Mouse (Mus musculus) lung, embryonic 16.5 days (tissue): ENCODE measurements around the gene Gpx4. TPM values are rescaled to one million over a fixed set of nuclear protein-coding genes. Genes with fewer than 3 reads are reported as not detected.

ENCODE experiments used
- ATAC-seq: fragments of 200-750 bp; cut with Nextera tagmentation; 2 replicates; pipeline ENCODE4 v1.8.0; 2017; ENCODE audit warnings: low read depth, mild to moderate bottlenecking, moderate library complexity
- H3K27ac ChIP-seq: fragments of 300-500 bp; sonication (generic); 2 replicates; pipeline ENCODE4 v1.5.1; 2014; ENCODE audit warnings: mild to moderate bottlenecking, control low read depth, low read length
- H3K27me3 ChIP-seq: fragments of 300-500 bp; sonication (generic); 2 replicates; pipeline ENCODE4 v1.6.1; 2014; ENCODE audit warnings: low read depth, low read length, mixed read lengths; ENCODE audit not compliant: control insufficient read depth, insufficient read depth
- H3K36me3 ChIP-seq: fragments of 300-500 bp; sonication (generic); 2 replicates; pipeline ENCODE4 v1.6.1; 2014; ENCODE audit warnings: low read length; ENCODE audit not compliant: control insufficient read depth, insufficient read depth
- H3K4me1 ChIP-seq: fragments of 300-500 bp; sonication (generic); replicated peaks from 2 replicates; pipeline ENCODE4 v1.6.1; 2014; ENCODE audit warnings: low read length, mixed read lengths; ENCODE audit not compliant: control insufficient read depth, insufficient read depth
- H3K4me2 ChIP-seq: fragments of 300-500 bp; sonication (generic); 2 replicates; pipeline ENCODE4 v1.6.1; 2014; ENCODE audit warnings: low read depth, low read length, control low read depth
- H3K4me3 ChIP-seq: fragments of 300-500 bp; sonication (generic); 2 replicates; pipeline ENCODE4 v1.5.1; 2014; ENCODE audit warnings: mild to moderate bottlenecking, low read length, control low read depth
- H3K9ac ChIP-seq: fragments of 300-500 bp; sonication (generic); 2 replicates; pipeline ENCODE4 v1.6.1; 2014; ENCODE audit warnings: low read length, control low read depth
- H3K9me3 ChIP-seq: fragments of 300-500 bp; sonication (generic); 2 replicates; pipeline ENCODE4 v1.6.1; 2016; ENCODE audit warnings: low read length; ENCODE audit not compliant: control insufficient read depth
- WGBS: fragments of 180-500 bp; shearing (Covaris S2); extraction: QIAGEN DNeasy Blood & Tissue Kit; methylation state at CpG from one replicate; pipeline ENCODE4 v1.1.7; 2014; 5-methylcytosine and 5-hydroxymethylcytosine counted together
- polyA plus RNA-seq: library from polyadenylated mRNA; unstranded; fragments of >200 nt; fragmentation: Nextera tagmentation; extraction: Ambion mirVana; gene quantifications from 2 replicates; pipeline ENCODE4 v1.2.1, GENCODE M21; 2015

The Gpx4 gene
- polyA plus RNA-seq, 1 experiment from 2014 or later = 554 TPM

GRCm38 (mm10) chr10:80025889-80026288, 21.1 kb upstream of the Gpx4 start:
- Histone ChIP-seq H3K4me2 (no peak overlapping the region), H3K4me3 (no peak overlapping the region), H3K9ac (no peak overlapping the region), H3K27ac (no peak overlapping the region), H3K9me3 (no peaks in the 10 kb centered on the region), H3K27me3 (no peaks in the 10 kb centered on the region), H3K4me1 (peaks cover 6% of the 10 kb centered on the region; the same call in 1 of the 2 replicates), H3K36me3 (0 out of 2 replicates have a peak, but pooled peaks cover 2% of the 10 kb centered on the region)
- peak; percentile 22; the same call in 1 of the 2 replicates for ATAC-seq
- 63% methylated on average over 12 of the region's 12 CpGs for WGBS

GRCm38 (mm10) chr10:80027681-80028520, 19.1 kb upstream of the Gpx4 start:
- H3K4me3 ChIP-seq = no peak overlapping the region
- WGBS = 71% methylated on average over 20 of the region's 20 CpGs
- H3K27ac ChIP-seq = no peak overlapping the region
- ATAC-seq = peak; percentile 8; the same call in 1 of the 2 replicates
- H3K4me1 ChIP-seq = peaks cover 13% of the 10 kb centered on the region
- no peak overlapping the region for H3K4me2 ChIP-seq
- H3K9me3 ChIP-seq = no peaks in the 10 kb centered on the region
- no peak overlapping the region for H3K9ac ChIP-seq
- no peaks in the 10 kb centered on the region for H3K27me3 ChIP-seq
- 0 out of 2 replicates have a peak, but pooled peaks cover 2% of the 10 kb centered on the region for H3K36me3 ChIP-seq

DNA sequence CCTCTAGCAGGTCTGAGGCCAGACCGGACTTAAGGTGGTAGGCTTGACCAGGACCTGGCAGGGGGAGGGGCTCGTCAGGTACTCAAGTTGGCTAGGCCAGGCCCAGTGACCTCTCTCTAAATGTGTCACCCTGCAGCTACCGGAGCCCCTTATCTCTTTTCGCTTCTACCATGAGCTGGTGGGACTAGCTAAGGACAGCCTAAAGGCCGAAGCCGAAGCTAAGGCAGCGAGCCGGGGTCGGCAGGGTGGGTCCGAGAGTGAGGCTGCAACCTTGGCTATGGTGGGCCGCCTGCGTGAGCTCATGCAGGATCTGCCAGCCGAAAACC, 18.5 kb upstream of the Gpx4 start:
- no peaks in the 10 kb centered on the region for H3K27me3 ChIP-seq
- H3K4me1 ChIP-seq = peaks cover 19% of the 10 kb centered on the region
- WGBS = 86% methylated on average over 13 of the region's 13 CpGs
- no peak for ATAC-seq
- H3K4me2 ChIP-seq = no peak overlapping the region
- no peak overlapping the region for H3K27ac ChIP-seq
- H3K36me3 ChIP-seq = 0 out of 2 replicates have a peak, but pooled peaks cover 2% of the 10 kb centered on the region
- no peaks in the 10 kb centered on the region for H3K9me3 ChIP-seq
- H3K4me3 ChIP-seq = no peak overlapping the region
- H3K9ac ChIP-seq = no peak overlapping the region

GRCm38 (mm10) chr10:80030191-80030590, 16.8 kb upstream of the Gpx4 start:
- no peak for ATAC-seq
- Histone ChIP-seq H3K9me3 (no peaks in the 10 kb centered on the region), H3K4me1 (peaks cover 27% of the 10 kb centered on the region), H3K4me3 (no peak overlapping the region), H3K36me3 (peaks cover 2% of the 10 kb centered on the region; the same call in 1 of the 2 replicates), H3K27ac (no peak overlapping the region), H3K9ac (no peak overlapping the region), H3K27me3 (no peaks in the 10 kb centered on the region), H3K4me2 (no peak overlapping the region)
- 83% methylated on average over 9 of the region's 9 CpGs for WGBS

GRCm38 (mm10) chr10:80030736-80031135, 16.2 kb upstream of the Gpx4 start:
- 75% methylated on average over 17 of the region's 17 CpGs for WGBS
- no peak overlapping the region for H3K4me2 ChIP-seq
- no peaks in the 10 kb centered on the region for H3K27me3 ChIP-seq
- ATAC-seq = no peak
- peaks cover 8% of the 10 kb centered on the region for H3K36me3 ChIP-seq
- peaks cover 24% of the 10 kb centered on the region for H3K4me1 ChIP-seq
- H3K27ac ChIP-seq = no peak overlapping the region
- no peak overlapping the region for H3K9ac ChIP-seq
- H3K4me3 ChIP-seq = no peak overlapping the region
- no peaks in the 10 kb centered on the region for H3K9me3 ChIP-seq

DNA sequence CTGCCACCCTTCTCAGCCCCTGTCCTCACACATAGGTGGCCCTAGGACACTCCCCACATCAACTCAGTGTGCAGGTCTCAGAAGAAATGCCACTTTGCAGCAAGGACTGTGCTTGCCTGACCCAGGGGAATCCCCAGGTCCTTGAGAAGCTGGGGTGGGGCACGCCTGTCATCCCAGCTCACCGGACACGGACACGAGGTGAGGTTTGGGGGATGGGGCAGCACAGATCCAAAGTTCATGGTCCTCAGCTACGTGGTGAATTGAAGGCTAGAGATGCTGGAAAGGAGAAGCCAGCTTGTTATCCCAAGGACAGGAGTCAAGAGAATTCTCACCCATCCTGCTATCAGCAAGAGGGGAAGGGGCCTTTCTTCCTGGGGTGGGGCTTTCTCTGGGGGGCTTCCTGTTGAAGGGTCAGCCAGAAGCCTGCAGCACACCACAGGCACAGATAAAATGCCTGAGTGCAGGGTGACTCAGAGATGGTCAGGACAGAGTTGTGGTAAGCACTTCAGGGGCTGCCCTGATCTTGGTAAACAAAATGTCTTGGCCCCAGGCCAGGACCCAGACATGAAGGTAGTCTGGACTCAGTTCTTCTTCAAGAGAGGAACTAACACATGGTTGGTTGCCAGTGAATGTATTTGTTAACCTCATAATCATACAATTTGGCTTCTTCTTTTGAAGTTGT, 14.0 kb upstream of the Gpx4 start:
- Histone ChIP-seq H3K9me3 (no peaks in the 10 kb centered on the region), H3K4me3 (no peak overlapping the region), H3K9ac (peak overlapping the region; percentile 35; the same call in 1 of the 2 replicates), H3K27me3 (no peaks in the 10 kb centered on the region), H3K27ac (peak overlapping the region; percentile 10), H3K4me2 (no peak overlapping the region), H3K4me1 (peaks cover 24% of the 10 kb centered on the region), H3K36me3 (peaks cover 27% of the 10 kb centered on the region)
- 12% methylated on average over 5 of the region's 5 CpGs for WGBS
- peak; percentile 43; the same call in 1 of the 2 replicates for ATAC-seq

DNA sequence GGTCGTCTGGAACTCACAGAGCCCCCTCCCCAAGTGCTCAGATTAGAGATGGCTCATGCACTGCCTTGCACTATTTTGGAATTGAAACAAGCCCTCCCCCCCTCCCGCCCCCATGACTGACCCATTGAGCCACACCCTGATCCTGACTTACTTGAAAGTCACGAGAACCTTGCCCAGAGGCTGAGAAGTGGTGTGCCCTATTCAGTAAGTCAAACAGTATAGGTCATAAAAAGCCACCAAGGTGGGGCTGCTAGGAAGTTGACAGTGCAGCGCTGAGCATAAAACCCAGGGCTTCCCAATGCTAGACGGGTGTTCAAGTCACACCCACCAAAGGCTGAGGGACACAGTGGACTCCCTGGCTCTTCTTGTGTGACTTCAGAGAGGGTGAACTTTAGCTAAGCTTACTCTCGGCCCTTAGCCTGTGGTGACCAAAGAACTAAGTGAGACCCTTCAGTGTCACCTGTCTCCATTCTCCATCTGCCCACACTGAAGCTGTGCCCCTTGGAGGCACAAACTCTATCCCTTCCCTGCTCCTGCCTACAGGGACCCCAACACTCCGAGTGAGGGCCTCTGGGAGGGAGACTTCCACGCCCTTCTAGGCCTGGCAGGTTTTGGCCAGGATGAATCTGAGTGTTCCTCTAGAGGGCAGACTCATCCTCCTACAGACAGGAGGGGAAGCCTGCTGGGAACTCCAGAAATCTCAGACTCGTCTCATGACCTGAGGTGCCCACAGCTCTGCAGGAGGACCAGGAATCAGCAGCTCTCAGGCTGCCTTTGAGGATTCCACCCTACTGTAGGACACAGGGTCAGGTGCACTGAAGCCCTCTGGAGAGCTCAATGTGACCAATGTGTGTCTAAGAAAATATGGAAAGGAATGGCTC, 13.2 kb upstream of the Gpx4 start:
- ATAC-seq = peak; percentile 59
- Histone ChIP-seq H3K9me3 (no peaks in the 10 kb centered on the region), H3K36me3 (peaks cover 30% of the 10 kb centered on the region), H3K4me1 (peaks cover 33% of the 10 kb centered on the region), H3K27ac (peak overlapping the region; percentile 10), H3K4me2 (no peak overlapping the region), H3K27me3 (no peaks in the 10 kb centered on the region), H3K4me3 (no peak overlapping the region), H3K9ac (peak overlapping the region; percentile 35)
- WGBS = 25% methylated on average over 9 of the region's 9 CpGs

DNA sequence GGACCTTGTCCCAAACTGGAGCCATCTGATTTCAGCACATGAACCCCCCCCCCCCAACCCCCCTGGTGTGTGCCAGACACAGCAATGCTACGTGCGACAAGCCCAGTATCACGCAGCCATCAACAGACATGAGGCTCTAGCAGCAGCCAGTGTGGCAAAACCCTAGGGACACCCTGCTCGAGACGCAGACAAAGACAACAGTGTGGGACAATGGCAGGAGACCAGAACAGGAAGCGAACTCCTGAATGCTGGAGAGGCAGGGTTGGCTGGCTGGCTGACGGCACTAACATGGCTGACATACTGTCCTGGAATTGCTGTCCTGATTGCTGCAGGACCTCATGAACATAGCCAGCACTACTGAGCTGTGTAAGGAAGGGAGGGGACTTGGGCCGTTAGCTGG, 11.8 kb upstream of the Gpx4 start:
- 78% methylated on average over 8 of the region's 8 CpGs for WGBS
- Histone ChIP-seq H3K27me3 (no peaks in the 10 kb centered on the region), H3K4me3 (no peak overlapping the region), H3K4me1 (peaks cover 36% of the 10 kb centered on the region), H3K9ac (no peak overlapping the region), H3K27ac (no peak overlapping the region), H3K4me2 (no peak overlapping the region), H3K9me3 (no peaks in the 10 kb centered on the region), H3K36me3 (peaks cover 28% of the 10 kb centered on the region)
- ATAC-seq = no peak
